Mouse (Mus musculus) small intestine, adult 10 weeks (tissue): ENCODE measurements around the gene Trim60. TPM values are rescaled to one million over a fixed set of nuclear protein-coding genes. Genes with fewer than 3 reads are reported as not detected.

Source experiments
- polyA plus RNA-seq: library from polyadenylated mRNA; stranded (reverse); fragments of 350-450 nt; fragmentation: Illumina TruSeq; extraction: RNeasy Lipid Tissue Mini Kit (QIAGEN cat#74804); gene quantifications from one replicate; pipeline ENCODE4 v1.2.3, GENCODE M21; 2014; ENCODE audit warnings: low replicate concordance

The Trim60 gene
- not detected for polyA plus RNA-seq

GRCm38 (mm10) chr8:65018423-65018822 is at the start of gene Trim60, which contains the start of gene Trim61:
TSS of gene Trim60 (minus strand) at chr8:65018584.
TSS of gene Trim61 (minus strand) at chr8:65018523.

GRCm38 (mm10) chr8:65037117-65037533 is 18.7 kb upstream of the Trim60 start, which contains the start of gene Apela:
TSS of gene Apela (minus strand) at chr8:65037336.

GRCm38 (mm10) chr8:64987731-64988130 is 30.7 kb downstream of the Trim60 start, which contains the start of gene Trim75:
TSS of gene Trim75 (minus strand) at chr8:64987831.

Other genes starting within 250 kb of the Trim60 start
- 24.5 TPM for gene Klhl2, start 168.6 kb downstream of the Trim60 start, polyA plus RNA-seq
- 15.9 TPM for gene Tmem192, start 71.4 kb downstream of the Trim60 start, polyA plus RNA-seq
- gene Trim75, start 30.8 kb downstream of the Trim60 start, polyA plus RNA-seq, result not detected
- gene Trim61, start 61 bp downstream of the Trim60 start, polyA plus RNA-seq, result not detected
- gene Apela, start 18.8 kb upstream of the Trim60 start, polyA plus RNA-seq, result not detected
- gene Gm10663, start 56.4 kb upstream of the Trim60 start, polyA plus RNA-seq, result not detected
- gene BC030870, start 111.0 kb upstream of the Trim60 start, polyA plus RNA-seq, result 240 TPM